Mouse (Mus musculus) hindbrain, embryonic 14.5 days (tissue): ENCODE data around the gene Arhgap9. TPM values are rescaled to one million over a fixed set of nuclear protein-coding genes. Genes with fewer than 3 reads are reported as not detected.

ENCODE experiments used
- ATAC-seq: fragments of 200-750 bp; cut with Nextera tagmentation; 2 replicates; pipeline ENCODE4 v1.8.0; 2017; ENCODE audit warnings: moderate number of reproducible peaks, mild to moderate bottlenecking, moderate TSS enrichment, moderate library complexity; ENCODE audit not compliant: low FRiP score
- DNase-seq: peaks from one replicate; pipeline ENCODE4 v3.0.0-alpha.2; 2015; ENCODE audit warnings: low spot score
- H3K27ac ChIP-seq: fragments of 300-500 bp; sonication (generic); 2 replicates; pipeline ENCODE4 v1.5.1; 2014; ENCODE audit warnings: mild to moderate bottlenecking, moderate library complexity
- H3K27me3 ChIP-seq: fragments of 300-500 bp; sonication (generic); 2 replicates; pipeline ENCODE4 v1.6.1; 2014; ENCODE audit warnings: mild to moderate bottlenecking, low read length, mixed read lengths; ENCODE audit not compliant: control insufficient read depth, insufficient read depth
- H3K36me3 ChIP-seq: fragments of 300-500 bp; sonication (generic); replicated peaks from 2 replicates; pipeline ENCODE4 v1.6.1; 2014; ENCODE audit not compliant: control insufficient read depth, insufficient read depth
- H3K4me1 ChIP-seq: fragments of 300-500 bp; sonication (generic); replicated peaks from 2 replicates; pipeline ENCODE4 v1.6.1; 2014; ENCODE audit warnings: antibody characterized with exemption, low read length, mixed read lengths; ENCODE audit not compliant: control insufficient read depth, insufficient read depth
- H3K4me2 ChIP-seq: fragments of 300-500 bp; sonication (generic); replicated peaks from 2 replicates; pipeline ENCODE4 v1.6.1; 2014; ENCODE audit warnings: mild to moderate bottlenecking, moderate library complexity
- H3K4me3 ChIP-seq: fragments of 300-500 bp; sonication (generic); replicated peaks from 2 replicates; pipeline ENCODE4 v1.5.1; 2014; ENCODE audit warnings: mild to moderate bottlenecking, low read length
- H3K9ac ChIP-seq: fragments of 300-500 bp; sonication (generic); 2 replicates; pipeline ENCODE4 v1.6.1; 2014
- H3K9me3 ChIP-seq: fragments of 300-500 bp; sonication (generic); 2 replicates; pipeline ENCODE4 v1.6.1; 2016; ENCODE audit warnings: low read length; ENCODE audit not compliant: control insufficient read depth
- WGBS: fragments of 180-500 bp; shearing (Covaris S2); extraction: QIAGEN DNeasy Blood & Tissue Kit; methylation state at CpG from one replicate; pipeline ENCODE4 v1.1.7; 2014; 5-methylcytosine and 5-hydroxymethylcytosine counted together
- polyA plus RNA-seq: library from polyadenylated mRNA; unstranded; fragments of >200 nt; fragmentation: Nextera tagmentation; extraction: Ambion mirVana; gene quantifications from 2 replicates; pipeline ENCODE4 v1.2.1, GENCODE M21; 2014

Arhgap9 gene
- polyA plus RNA-seq, 1 experiment from 2014 or later: 0.88 TPM

- no peaks in the 10 kb centered on the region for H3K4me1 ChIP-seq
- H3K4me2 ChIP-seq: no peak overlapping the region
- H3K9me3 ChIP-seq: no peaks in the 10 kb centered on the region
- H3K4me3 ChIP-seq: no peak overlapping the region
- WGBS: 72% methylated on average over 2 of the region's 2 CpGs
- H3K36me3 ChIP-seq: no peaks in the 10 kb centered on the region
- ATAC-seq (no peak), DNase-seq (no peak)
- no peaks in the 10 kb centered on the region for H3K27me3 ChIP-seq
- H3K9ac ChIP-seq: no peak overlapping the region
- no peak overlapping the region for H3K27ac ChIP-seq
Measured at GRCm38 (mm10) chr10:127368273-127368672, 46.5 kb downstream of the Arhgap9 start.

DNA sequence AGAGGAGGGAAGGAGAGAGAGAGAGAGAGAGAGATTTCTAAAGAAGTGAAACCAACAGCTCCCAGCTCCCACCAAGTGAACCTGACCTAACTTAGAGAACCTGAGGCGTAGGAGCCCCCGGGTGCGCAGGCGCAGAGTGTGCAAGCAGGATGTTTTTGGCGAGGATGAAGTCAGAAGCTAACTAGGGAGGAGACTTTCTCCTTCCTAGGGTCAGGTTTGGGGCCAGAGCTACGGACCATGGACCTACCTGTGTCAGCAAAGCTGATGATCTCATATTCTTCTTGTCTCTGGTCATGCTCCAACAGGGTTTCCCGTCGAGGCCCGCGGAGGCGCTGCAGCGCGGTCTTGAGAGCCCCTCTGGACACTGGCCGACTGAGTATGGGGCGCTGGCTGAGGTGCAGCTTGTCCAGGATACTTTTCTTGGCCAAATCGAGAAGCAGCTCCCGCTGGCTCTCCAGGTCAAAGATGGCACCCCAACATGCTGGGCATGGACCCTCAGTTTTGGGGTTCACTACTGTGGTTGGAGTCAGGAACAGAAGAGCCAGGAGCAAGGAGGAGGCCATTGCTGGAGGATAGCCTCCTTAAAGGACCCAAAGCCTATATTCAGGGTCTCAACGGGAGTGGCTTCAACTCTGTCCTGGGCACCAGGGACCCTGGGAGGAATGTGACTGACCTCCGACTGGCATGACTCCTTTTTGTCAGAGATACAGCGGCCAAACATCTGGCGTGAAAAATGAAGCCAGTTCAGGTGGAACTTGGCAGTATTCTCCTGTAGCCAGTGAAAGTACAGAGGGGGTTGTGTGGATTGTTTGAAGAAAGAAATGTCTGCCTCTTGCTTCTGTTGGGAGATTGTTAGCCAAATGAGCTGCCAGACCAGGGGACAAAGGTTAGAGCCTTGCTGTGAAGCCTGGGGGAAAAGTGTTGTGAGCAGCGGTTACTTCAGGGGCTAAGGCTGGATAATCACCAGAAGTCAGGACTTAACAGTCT is 48.4 kb downstream of the Arhgap9 start, which contains the start of gene Inhbc:
Gene Inhbc, minus strand, starts transcription at position 598 of the 987 bp plus-strand sequence.
- Histone ChIP-seq H3K4me1 (no peaks in the 10 kb centered on the region), H3K27me3 (no peaks in the 10 kb centered on the region), H3K4me2 (no peak within 1 kb of the TSS), H3K9me3 (no peaks in the 10 kb centered on the region), H3K27ac (no peak within 1 kb of the TSS), H3K36me3 (no peaks in the 10 kb centered on the region), H3K9ac (no peak within 1 kb of the TSS), H3K4me3 (no peak within 1 kb of the TSS)
- DNase-seq (no peak), ATAC-seq (no peak)
- 77% methylated on average over 22 of the region's 22 CpGs for WGBS

DNA sequence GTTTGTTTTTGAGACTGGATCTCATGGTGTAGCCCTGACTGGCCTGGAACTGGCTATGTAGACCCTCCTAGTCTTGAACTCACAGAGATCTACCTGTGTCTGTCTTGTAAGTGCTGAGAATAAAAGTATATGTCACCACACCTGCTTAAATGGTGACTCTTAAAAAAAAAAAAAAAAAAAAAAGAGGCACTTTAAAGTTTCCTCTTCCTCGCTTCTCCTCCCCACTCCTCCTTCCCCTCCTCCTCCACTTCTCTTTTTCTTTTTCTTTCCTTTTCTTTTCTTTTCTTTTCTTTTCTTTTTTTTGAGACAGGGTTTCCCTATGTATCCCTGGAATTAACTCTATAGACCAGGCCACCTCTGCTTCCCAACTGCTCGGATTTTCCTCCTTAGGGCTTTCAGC is 49.3 kb downstream of the Arhgap9 start:
- no peaks in the 10 kb centered on the region for H3K9me3 ChIP-seq
- DNase-seq: no peak
- 57% methylated on average over 2 of the region's 2 CpGs for WGBS

DNA sequence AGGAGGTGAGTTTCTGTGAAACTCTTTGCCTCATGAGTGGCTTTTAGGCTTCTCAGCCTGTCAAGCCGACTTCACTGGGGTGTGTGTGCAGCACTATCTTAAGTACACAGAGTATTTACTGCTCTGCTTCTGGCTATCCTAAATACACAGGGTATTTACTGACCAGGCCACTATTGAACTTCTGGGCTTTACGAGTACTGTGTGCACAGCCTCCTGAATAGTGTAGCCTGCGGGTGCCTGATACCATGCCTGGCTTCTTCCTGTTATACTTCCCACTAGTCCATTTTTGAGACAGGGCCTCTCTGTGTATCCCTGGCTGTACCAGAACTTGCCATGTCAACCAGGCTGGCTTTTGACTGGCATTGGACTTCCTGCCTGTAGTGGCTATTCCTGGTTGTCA is 55.9 kb downstream of the Arhgap9 start:
- no peak overlapping the region for H3K4me2 ChIP-seq
- no peaks in the 10 kb centered on the region for H3K9me3 ChIP-seq
- H3K27ac ChIP-seq: no peak overlapping the region
- ATAC-seq (no peak), DNase-seq (no peak)
- H3K4me3 ChIP-seq: no peak overlapping the region
- no peaks in the 10 kb centered on the region for H3K27me3 ChIP-seq
- H3K9ac ChIP-seq: no peak overlapping the region
- 80% methylated on average over 3 of the region's 3 CpGs for WGBS
- H3K4me1 ChIP-seq: peaks cover 10% of the 10 kb centered on the region; the same call in 1 of the 2 replicates
- H3K36me3 ChIP-seq: no peaks in the 10 kb centered on the region

More for the DNA sequence above, 49.3 kb downstream of the Arhgap9 start:
- Histone ChIP-seq H3K27ac (no peak overlapping the region), H3K4me2 (no peak overlapping the region), H3K4me1 (no peaks in the 10 kb centered on the region), H3K9ac (no peak overlapping the region), H3K27me3 (no peaks in the 10 kb centered on the region), H3K36me3 (no peaks in the 10 kb centered on the region), H3K4me3 (no peak overlapping the region)
- ATAC-seq: no peak

Other genes with a start within 250 kb of the Arhgap9 start
- gene Agap2, start 246.7 kb upstream of the Arhgap9 start, polyA plus RNA-seq: 6.7 and 8.2 TPM in 2 replicates
- gene Os9, start 200.8 kb upstream of the Arhgap9 start, polyA plus RNA-seq: 78.1 and 83.0 TPM in 2 replicates
- gene B4galnt1, start 156.7 kb upstream of the Arhgap9 start, polyA plus RNA-seq: 73.7 and 79.1 TPM in 2 replicates
- gene Slc26a10, start 141.3 kb upstream of the Arhgap9 start, polyA plus RNA-seq: 0.94 and 0.99 TPM in 2 replicates
- gene Arhgef25, start 131.9 kb upstream of the Arhgap9 start, polyA plus RNA-seq: 23.5 and 25.5 TPM in 2 replicates
- 223 and 231 TPM in 2 replicates for gene Dtx3, start 126.2 kb upstream of the Arhgap9 start, polyA plus RNA-seq
- 16.8 and 17.1 TPM in 2 replicates for gene Pip4k2c, start 110.4 kb upstream of the Arhgap9 start, polyA plus RNA-seq
- 118 and 129 TPM in 2 replicates for gene Kif5a, start 58.6 kb upstream of the Arhgap9 start, polyA plus RNA-seq
- 281 and 296 TPM in 2 replicates for gene Dctn2, start 55.6 kb upstream of the Arhgap9 start, polyA plus RNA-seq
- gene Mbd6, start 32.9 kb upstream of the Arhgap9 start, polyA plus RNA-seq: 16.2 and 20.0 TPM in 2 replicates
- 113 and 124 TPM in 2 replicates for gene Mars, start 10.2 kb upstream of the Arhgap9 start, polyA plus RNA-seq
- 1.3 and 1.6 TPM in 2 replicates for gene Gli1, start 20.0 kb downstream of the Arhgap9 start, polyA plus RNA-seq
- 0.04 TPM in 1 of 2 replicates, not detected in the other for gene Inhbe, start 32.4 kb downstream of the Arhgap9 start, polyA plus RNA-seq
- not detected in 2 replicates for gene Inhbc, start 48.5 kb downstream of the Arhgap9 start, polyA plus RNA-seq
- gene R3hdm2, start 58.4 kb downstream of the Arhgap9 start, polyA plus RNA-seq: 32.3 and 37.8 TPM in 2 replicates
- 0.60 TPM in 1 of 2 replicates, not detected in the other for gene Stac3, start 179.7 kb downstream of the Arhgap9 start, polyA plus RNA-seq
- gene Ndufa4l2, start 193.0 kb downstream of the Arhgap9 start, polyA plus RNA-seq: 12.7 and 18.0 TPM in 2 replicates
- gene Shmt2, start 200.5 kb downstream of the Arhgap9 start, polyA plus RNA-seq: 45.6 and 47.4 TPM in 2 replicates
- 94.1 and 105 TPM in 2 replicates for gene Nxph4, start 212.6 kb downstream of the Arhgap9 start, polyA plus RNA-seq